Mouse (Mus musculus): ENCODE data around the gene Gadd45a. TPM values are rescaled to one million over a fixed set of nuclear protein-coding genes. Genes with fewer than 3 reads are reported as not detected.

Gadd45a gene
- polyA plus RNA-seq, 1 experiment from 2014 or later: 23.6 TPM

GRCm38 (mm10) chr6:67016520-67017111 is 20.6 kb downstream of the Gadd45a start:
- Histone ChIP-seq H3K4me3 (ENCODE audit: low read depth, low read length) (no peak overlapping the region), H3K4me2 (ENCODE audit: low read depth) (no peak overlapping the region), H3K27me3 (ENCODE audit: control insufficient read depth, insufficient read depth, low read length) (no peaks in the 10 kb centered on the region), H3K4me1 (ENCODE audit: control insufficient read depth, insufficient read depth, low read length) (no peaks in the 10 kb centered on the region), H3K9me3 (ENCODE audit: control insufficient read depth, low read length) (no peaks in the 10 kb centered on the region), H3K9ac (ENCODE audit: low read length) (no peak overlapping the region), H3K27ac (ENCODE audit: low read depth, low read length) (no peak overlapping the region), H3K36me3 (ENCODE audit: control insufficient read depth, insufficient read depth, low read length) (no peaks in the 10 kb centered on the region)
- ATAC-seq (ENCODE audit: insufficient read depth, low FRiP score, low TSS enrichment) (no peak), DNase-seq (ENCODE audit: low spot score) (no peak)
- 68% methylated on average over 7 of the region's 7 CpGs for WGBS

- Histone ChIP-seq H3K4me3 (ENCODE audit: low read depth, low read length) (no peak overlapping the region), H3K4me2 (ENCODE audit: low read depth) (no peak overlapping the region), H3K9ac (ENCODE audit: low read length) (no peak overlapping the region), H3K27ac (ENCODE audit: low read depth, low read length) (no peak overlapping the region), H3K4me1 (ENCODE audit: control insufficient read depth, insufficient read depth, low read length) (no peaks in the 10 kb centered on the region), H3K36me3 (ENCODE audit: control insufficient read depth, insufficient read depth, low read length) (no peaks in the 10 kb centered on the region), H3K27me3 (ENCODE audit: control insufficient read depth, insufficient read depth, low read length) (no peaks in the 10 kb centered on the region), H3K9me3 (ENCODE audit: control insufficient read depth, low read length) (no peaks in the 10 kb centered on the region)
- DNase-seq (ENCODE audit: low spot score) (no peak), ATAC-seq (ENCODE audit: insufficient read depth, low FRiP score, low TSS enrichment) (no peak)
- WGBS: 84% methylated on average over 8 of the region's 8 CpGs
Measured at GRCm38 (mm10) chr6:67015739-67016519, 21.3 kb downstream of the Gadd45a start.

- no peak overlapping the region for H3K4me3 ChIP-seq (ENCODE audit: low read depth, low read length)
- H3K4me2 ChIP-seq (ENCODE audit: low read depth): no peak overlapping the region
- H3K36me3 ChIP-seq (ENCODE audit: control insufficient read depth, insufficient read depth, low read length): no peaks in the 10 kb centered on the region
- DNase-seq (ENCODE audit: low spot score): no peak
- no peak for ATAC-seq (ENCODE audit: insufficient read depth, low FRiP score, low TSS enrichment)
- 96% methylated on average over 1 of the region's 1 CpGs for WGBS
- H3K9me3 ChIP-seq (ENCODE audit: control insufficient read depth, low read length): no peaks in the 10 kb centered on the region
- no peak overlapping the region for H3K9ac ChIP-seq (ENCODE audit: low read length)
- H3K27ac ChIP-seq (ENCODE audit: low read depth, low read length): no peak overlapping the region
- H3K4me1 ChIP-seq (ENCODE audit: control insufficient read depth, insufficient read depth, low read length): no peaks in the 10 kb centered on the region
- H3K27me3 ChIP-seq (ENCODE audit: control insufficient read depth, insufficient read depth, low read length): no peaks in the 10 kb centered on the region
Measured at GRCm38 (mm10) chr6:67014679-67015075, 22.6 kb downstream of the Gadd45a start.

GRCm38 (mm10) chr6:67013949-67014678 is 23.1 kb downstream of the Gadd45a start:
- WGBS: 90% methylated on average over 9 of the region's 9 CpGs

GRCm38 (mm10) chr6:67013293-67013948 is 23.8 kb downstream of the Gadd45a start:
- 92% methylated on average over 6 of the region's 6 CpGs for WGBS
- Histone ChIP-seq H3K4me3 (ENCODE audit: low read depth, low read length) (no peak overlapping the region), H3K36me3 (ENCODE audit: control insufficient read depth, insufficient read depth, low read length) (no peaks in the 10 kb centered on the region), H3K9me3 (ENCODE audit: control insufficient read depth, low read length) (no peaks in the 10 kb centered on the region), H3K27ac (ENCODE audit: low read depth, low read length) (no peak overlapping the region), H3K9ac (ENCODE audit: low read length) (no peak overlapping the region), H3K27me3 (ENCODE audit: control insufficient read depth, insufficient read depth, low read length) (no peaks in the 10 kb centered on the region), H3K4me1 (ENCODE audit: control insufficient read depth, insufficient read depth, low read length) (no peaks in the 10 kb centered on the region), H3K4me2 (ENCODE audit: low read depth) (no peak overlapping the region)
- ATAC-seq (ENCODE audit: insufficient read depth, low FRiP score, low TSS enrichment) (no peak), DNase-seq (ENCODE audit: low spot score) (no peak)

More at GRCm38 (mm10) chr6:67013949-67014678, 23.1 kb downstream of the Gadd45a start:
- H3K9me3 ChIP-seq (ENCODE audit: control insufficient read depth, low read length): no peaks in the 10 kb centered on the region
- no peaks in the 10 kb centered on the region for H3K36me3 ChIP-seq (ENCODE audit: control insufficient read depth, insufficient read depth, low read length)
- DNase-seq (ENCODE audit: low spot score) (no peak), ATAC-seq (ENCODE audit: insufficient read depth, low FRiP score, low TSS enrichment) (no peak)
- no peak overlapping the region for H3K4me2 ChIP-seq (ENCODE audit: low read depth)
- no peak overlapping the region for H3K9ac ChIP-seq (ENCODE audit: low read length)
- H3K27me3 ChIP-seq (ENCODE audit: control insufficient read depth, insufficient read depth, low read length): no peaks in the 10 kb centered on the region
- no peak overlapping the region for H3K4me3 ChIP-seq (ENCODE audit: low read depth, low read length)
- no peak overlapping the region for H3K27ac ChIP-seq (ENCODE audit: low read depth, low read length)
- H3K4me1 ChIP-seq (ENCODE audit: control insufficient read depth, insufficient read depth, low read length): no peaks in the 10 kb centered on the region

GRCm38 (mm10) chr6:67011217-67011518 is 26.1 kb downstream of the Gadd45a start:
- DNase-seq (ENCODE audit: low spot score) (no peak), ATAC-seq (ENCODE audit: insufficient read depth, low FRiP score, low TSS enrichment) (no peak)
- Histone ChIP-seq H3K36me3 (ENCODE audit: control insufficient read depth, insufficient read depth, low read length) (no peaks in the 10 kb centered on the region), H3K27ac (ENCODE audit: low read depth, low read length) (no peak overlapping the region), H3K4me1 (ENCODE audit: control insufficient read depth, insufficient read depth, low read length) (no peaks in the 10 kb centered on the region), H3K4me3 (ENCODE audit: low read depth, low read length) (no peak overlapping the region), H3K27me3 (ENCODE audit: control insufficient read depth, insufficient read depth, low read length) (no peaks in the 10 kb centered on the region), H3K9me3 (ENCODE audit: control insufficient read depth, low read length) (no peaks in the 10 kb centered on the region), H3K9ac (ENCODE audit: low read length) (no peak overlapping the region), H3K4me2 (ENCODE audit: low read depth) (no peak overlapping the region)

GRCm38 (mm10) chr6:67010370-67011216 is 26.7 kb downstream of the Gadd45a start:
- 69% methylated on average over 7 of the region's 7 CpGs for WGBS
- Histone ChIP-seq H3K27ac (ENCODE audit: low read depth, low read length) (no peak overlapping the region), H3K36me3 (ENCODE audit: control insufficient read depth, insufficient read depth, low read length) (no peaks in the 10 kb centered on the region), H3K4me1 (ENCODE audit: control insufficient read depth, insufficient read depth, low read length) (no peaks in the 10 kb centered on the region), H3K27me3 (ENCODE audit: control insufficient read depth, insufficient read depth, low read length) (no peaks in the 10 kb centered on the region), H3K4me2 (ENCODE audit: low read depth) (no peak overlapping the region), H3K4me3 (ENCODE audit: low read depth, low read length) (no peak overlapping the region), H3K9ac (ENCODE audit: low read length) (no peak overlapping the region), H3K9me3 (ENCODE audit: control insufficient read depth, low read length) (no peaks in the 10 kb centered on the region)
- ATAC-seq (ENCODE audit: insufficient read depth, low FRiP score, low TSS enrichment): peak; percentile 60
- DNase-seq (ENCODE audit: low spot score): no peak

- Histone ChIP-seq H3K4me3 (ENCODE audit: low read depth, low read length) (no peak overlapping the region), H3K4me1 (ENCODE audit: control insufficient read depth, insufficient read depth, low read length) (no peaks in the 10 kb centered on the region), H3K27me3 (ENCODE audit: control insufficient read depth, insufficient read depth, low read length) (no peaks in the 10 kb centered on the region), H3K9me3 (ENCODE audit: control insufficient read depth, low read length) (no peaks in the 10 kb centered on the region), H3K9ac (ENCODE audit: low read length) (no peak overlapping the region), H3K36me3 (ENCODE audit: control insufficient read depth, insufficient read depth, low read length) (no peaks in the 10 kb centered on the region), H3K4me2 (ENCODE audit: low read depth) (no peak overlapping the region), H3K27ac (ENCODE audit: low read depth, low read length) (no peak overlapping the region)
- DNase-seq (ENCODE audit: low spot score) (no peak), ATAC-seq (ENCODE audit: insufficient read depth, low FRiP score, low TSS enrichment) (no peak)
- 94% methylated on average over 3 of the region's 3 CpGs for WGBS
Measured at GRCm38 (mm10) chr6:67009888-67010287, 27.4 kb downstream of the Gadd45a start.

Data from neural tube, embryonic 11.5 days (tissue).